ENCODE assay signal across 8 mouse cellular contexts in the genomic region with DNA sequence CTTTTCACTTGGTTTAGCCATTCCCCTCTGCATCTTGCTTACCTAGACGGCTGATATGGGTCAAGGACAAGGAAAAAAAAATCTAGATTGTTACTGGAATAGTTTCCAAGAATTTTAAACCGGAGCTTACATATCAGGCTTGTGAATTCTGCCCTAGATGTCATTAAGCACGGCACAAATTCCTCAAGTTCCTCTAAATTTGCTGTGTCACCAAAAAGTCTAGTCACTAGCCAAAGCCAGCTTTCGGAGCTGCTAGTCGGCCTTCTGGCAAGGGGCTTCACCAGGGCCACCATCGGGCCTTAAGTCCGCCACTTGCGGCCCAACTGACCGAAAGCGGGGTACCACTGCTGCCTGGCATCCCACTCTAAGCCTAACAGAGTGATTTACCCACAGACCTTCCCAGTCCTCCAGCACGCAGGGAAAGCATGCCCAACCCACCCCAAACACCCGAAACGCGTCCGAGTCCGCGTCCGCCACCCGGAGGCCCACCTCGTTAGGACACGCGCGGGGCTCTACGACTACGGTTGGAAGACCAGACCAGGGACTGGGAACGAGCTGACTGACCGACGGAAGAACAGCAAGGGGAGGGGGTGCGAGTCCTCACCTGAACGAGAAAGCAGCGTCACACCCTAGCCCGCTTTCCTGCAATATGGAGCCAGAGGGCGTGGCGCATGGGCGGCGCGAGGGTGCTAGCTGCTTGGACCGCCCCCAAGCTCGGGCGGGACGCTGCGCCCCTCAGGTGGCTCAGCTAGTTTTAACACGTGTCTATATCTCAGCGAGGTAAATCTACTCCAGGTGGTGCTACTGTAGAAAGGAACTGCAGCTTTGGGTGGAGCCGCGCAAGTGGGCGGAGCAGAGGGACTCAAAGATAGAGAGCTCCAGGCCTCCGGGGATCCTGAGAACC. TPM values are rescaled to one million over a fixed set of nuclear protein-coding genes. Genes with fewer than 3 reads are reported as not detected.
DNase-seq lines count a peak whose midpoint lies in the region; ATAC-seq and TF ChIP-seq lines count a peak whose summit lies in the region.

Gene Anxa7 (minus strand): TSS at position 843 of the 904 bp plus-strand sequence.

- ATAC-seq in common myeloid progenitor, adult 5-6 weeks (replicated peaks; ENCODE audit: low read depth, poor library complexity, severe bottlenecking) = peak; percentile 80
- ATAC-seq in hindbrain, postnatal 0 days = peak; percentile 85

- peak; percentile 90 for DNase-seq in ZHBTc4 (ENCODE audit: low read depth, low spot score)
- DNase-seq in gastrocnemius, adult 2 months = peak; percentile 84
- DNase-seq in hindbrain, postnatal 0 days (ENCODE audit: low spot score) = peak; percentile 72
- DNase-seq in left cerebral cortex, adult 8-10 months (ENCODE audit: low spot score in 2 of 2) = peak; percentile 66 to 73
- peak; percentile 52 for DNase-seq in right cerebral cortex, postnatal 14 days
- DNase-seq in urinary bladder, postnatal 36 days (ENCODE audit: low spot score in 2 of 2) = peak; percentile 82 to 87

- H3K27ac ChIP-seq in gastrocnemius, adult 2 months = peak within 1 kb of the TSS; percentile 95
- peak within 1 kb of the TSS; percentile 60; the same call in 1 of the 2 replicates for H3K27ac ChIP-seq in hindbrain, postnatal 0 days

- peak within 1 kb of the TSS; percentile 61 for H3K4me2 ChIP-seq in hindbrain, postnatal 0 days (ENCODE audit: low read depth, low read length)

- peak within 1 kb of the TSS; percentile 53 for H3K9ac ChIP-seq in hindbrain, postnatal 0 days (replicated peaks; ENCODE audit: low read length)

- peak; percentile 10; the same call in 1 of the 2 replicates for TF ChIP-seq CTCF in gastrocnemius, adult 2 months (IDR thresholded peaks at IDR 0.05)
- peak; percentile 39; the same call in 1 of the 2 replicates for TF ChIP-seq CTCF in hindbrain, postnatal 0 days (IDR thresholded peaks at IDR 0.05; ENCODE audit: low read depth)

- no peaks in the 10 kb centered on the region for H3K27me3 ChIP-seq in hindbrain, postnatal 0 days (ENCODE audit: insufficient read depth, low read length)
- no peaks in the 10 kb centered on the region for H3K27me3 ChIP-seq in megakaryocyte, embryonic 14.5 days (replicated peaks)

- no peaks in the 10 kb centered on the region for H3K9me3 ChIP-seq in hindbrain, postnatal 0 days (ENCODE audit: low read length)
- no peaks in the 10 kb centered on the region for H3K9me3 ChIP-seq in megakaryocyte, embryonic 14.5 days

- 0 out of 2 replicates have a peak, but pooled peaks cover 3% of the 10 kb centered on the region for H3K36me3 ChIP-seq in hindbrain, postnatal 0 days (ENCODE audit: insufficient read depth, low read length)
- peaks cover 37% of the 10 kb centered on the region for H3K36me3 ChIP-seq in megakaryocyte, embryonic 14.5 days (replicated peaks; ENCODE audit: low read length)

- WGBS in hindbrain, postnatal 0 days = 2% methylated on average over 48 of the region's 48 CpGs

- intact Hi-C loops in gastrocnemius, adult 2 months (cut with DNase I) = loop anchor here (5.0 kb wide), 5 partner anchors 42 to 132 kb away; partner anchors contain the start of genes Ecd, Fam149b, Mrps16 and Ppp3cb

- peak within 1 kb of the TSS; percentile 82 for H3K4me3 ChIP-seq in gastrocnemius, adult 2 months
- H3K4me3 ChIP-seq in hindbrain, postnatal 0 days (ENCODE audit: low read length) = peak within 1 kb of the TSS; percentile 53
- H3K4me3 ChIP-seq in megakaryocyte, embryonic 14.5 days (replicated peaks) = peak within 1 kb of the TSS; percentile 99

- 0 out of 2 replicates have a peak, but pooled peaks cover 4% of the 10 kb centered on the region for H3K4me1 ChIP-seq in hindbrain, postnatal 0 days (ENCODE audit: insufficient read depth, low read length)
- peaks cover 51% of the 10 kb centered on the region for H3K4me1 ChIP-seq in megakaryocyte, embryonic 14.5 days

RNA-seq across cellular contexts. Expression of gene Anxa7, which starts in this region (rescaled TPM):
- 48.7 and 60.9 TPM in 2 replicates for total RNA-seq in common myeloid progenitor, adult 5-6 weeks (2017)
- total RNA-seq in gastrocnemius, adult 2 months (2021) = 10 to 100 TPM; 38.8 to 66.8 TPM
- total RNA-seq in hindbrain, postnatal 0 days (2014; rRNA removed) = 36.5 and 38.4 TPM in 2 replicates
- polyA plus RNA-seq in hindbrain, postnatal 0 days (2015; fragmentation: Nextera tagmentation; extraction: Ambion mirVana) = 19.8 and 20.5 TPM in 2 replicates
- 10 to 100 TPM; 70.2 to 86.3 (median 74.8) TPM for total RNA-seq in left cerebral cortex, adult 8-10 months (2022)
- 37.0 and 167 TPM in 2 replicates for polyA plus RNA-seq in megakaryocyte, embryonic 14.5 days (2012; ENCODE audit: insufficient read depth, low replicate concordance)

Comparison
In these comparisons a context has a peak if more than half of its experiments do, and no peak if none do; other contexts are left out.
1. Peak in every context shown above with its lines: DNase-seq, ATAC-seq, H3K4me3 ChIP-seq and H3K27ac ChIP-seq.